Mouse (Mus musculus): ENCODE data around the gene Ifi205. TPM values are rescaled to one million over a fixed set of nuclear protein-coding genes. Genes with fewer than 3 reads are reported as not detected.

The Ifi205 gene
- polyA plus RNA-seq, 3 experiments from 2014 or later, result 0.09 to 0.94 TPM; not detected in 1

Other genes with a start within 250 kb of the Ifi205 start
- 1 to 10 TPM; 1.1 to 7.2 (median 2.0) TPM for gene Ifi211, start 118.8 kb downstream of the Ifi205 start, polyA plus RNA-seq (2017; shearing (Covaris generic))
- 100 to 1,000 TPM; 399 to 475 (median 464) TPM for gene Mndal, start 89.3 kb downstream of the Ifi205 start, polyA plus RNA-seq (2017; shearing (Covaris generic))
- 100 to 1,000 TPM; 241 to 353 (median 324) TPM for gene Ifi203, start 89.1 kb downstream of the Ifi205 start, polyA plus RNA-seq (2017; shearing (Covaris generic))
- gene Ifi202b, start 49.1 kb downstream of the Ifi205 start, polyA plus RNA-seq (2017; shearing (Covaris generic)), result not detected
- gene Olfr433, start 8.9 kb upstream of the Ifi205 start, polyA plus RNA-seq (2017; shearing (Covaris generic)), result not detected
- not detected for gene Olfr432, start 17.4 kb upstream of the Ifi205 start, polyA plus RNA-seq (2017; shearing (Covaris generic))
- not detected for gene Olfr430, start 34.8 kb upstream of the Ifi205 start, polyA plus RNA-seq (2017; shearing (Covaris generic))
- gene Olfr429, start 52.5 kb upstream of the Ifi205 start, polyA plus RNA-seq (2017; shearing (Covaris generic)), result not detected
- gene Olfr427, start 65.1 kb upstream of the Ifi205 start, polyA plus RNA-seq (2017; shearing (Covaris generic)), result not detected
- not detected for gene Olfr231, start 89.4 kb upstream of the Ifi205 start, polyA plus RNA-seq (2017; shearing (Covaris generic))
- gene Olfr424, start 99.7 kb upstream of the Ifi205 start, polyA plus RNA-seq (2017; shearing (Covaris generic)), result not detected
- gene Olfr420, start 123.8 kb upstream of the Ifi205 start, polyA plus RNA-seq (2017; shearing (Covaris generic)), result not detected
- gene Spta1, start 141.0 kb upstream of the Ifi205 start, polyA plus RNA-seq (2017; shearing (Covaris generic)), result under 1 TPM in 1 of 3 experiments, not detected in 2; 0.04 TPM
- not detected for gene Olfr419, start 220.3 kb upstream of the Ifi205 start, polyA plus RNA-seq (2017; shearing (Covaris generic))